Mouse (Mus musculus) forebrain, embryonic 11.5 days (tissue): ENCODE measurements around the gene Nphs2. TPM values are rescaled to one million over a fixed set of nuclear protein-coding genes. Genes with fewer than 3 reads are reported as not detected.
"Not testable (repeated sequence)": the region's sequence is repeated elsewhere in the genome, so short reads cannot be mapped to it uniquely, and the experiment has no call there.

Experiments
- ATAC-seq: fragments of 200-750 bp; cut with Nextera tagmentation; replicated peaks from 2 replicates; pipeline ENCODE4 v1.8.0; 2017; ENCODE audit warnings: moderate TSS enrichment; ENCODE audit not compliant: low FRiP score
- DNase-seq: peaks from one replicate; pipeline ENCODE4 v3.0.0-alpha.2; 2017; ENCODE audit warnings: low spot score
- H3K27ac ChIP-seq: fragments of 300-500 bp; sonication (generic); 2 replicates; pipeline ENCODE4 v1.5.1; 2014; ENCODE audit warnings: low read depth, low read length
- H3K27me3 ChIP-seq: fragments of 300-500 bp; sonication (generic); 2 replicates; pipeline ENCODE4 v1.6.1; 2014; ENCODE audit warnings: mild to moderate bottlenecking, low read length, mixed read lengths; ENCODE audit not compliant: control insufficient read depth, insufficient read depth
- H3K36me3 ChIP-seq: fragments of 300-500 bp; sonication (generic); 2 replicates; pipeline ENCODE4 v1.6.1; 2014; ENCODE audit warnings: mild to moderate bottlenecking, low read length, moderate library complexity, mixed read lengths; ENCODE audit not compliant: control insufficient read depth, insufficient read depth
- H3K4me1 ChIP-seq: fragments of 300-500 bp; sonication (generic); replicated peaks from 2 replicates; pipeline ENCODE4 v1.6.1; 2014; ENCODE audit warnings: low read length, mixed read lengths; ENCODE audit not compliant: control insufficient read depth, insufficient read depth
- H3K4me2 ChIP-seq: fragments of 300-500 bp; sonication (generic); 2 replicates; pipeline ENCODE4 v1.6.1; 2014; ENCODE audit warnings: low read depth, mild to moderate bottlenecking, low read length, moderate library complexity, mixed read lengths; ENCODE audit not compliant: severe bottlenecking
- H3K4me3 ChIP-seq: fragments of 300-500 bp; sonication (generic); 2 replicates; pipeline ENCODE4 v1.5.1; 2014; ENCODE audit warnings: low read depth, low read length
- H3K9ac ChIP-seq: fragments of 300-500 bp; sonication (generic); 2 replicates; pipeline ENCODE4 v1.6.1; 2014; ENCODE audit warnings: low read length
- H3K9me3 ChIP-seq: fragments of 300-500 bp; sonication (generic); 2 replicates; pipeline ENCODE4 v1.6.1; 2016; ENCODE audit warnings: low read length, mixed read lengths; ENCODE audit not compliant: control insufficient read depth
- WGBS: fragments of 180-500 bp; shearing (Covaris S2); extraction: QIAGEN DNeasy Blood & Tissue Kit; methylation state at CpG from one replicate; pipeline ENCODE4 v1.1.7; 2014; 5-methylcytosine and 5-hydroxymethylcytosine counted together
- polyA plus RNA-seq: library from polyadenylated mRNA; unstranded; fragments of >200 nt; fragmentation: Nextera tagmentation; extraction: Ambion mirVana; gene quantifications from 2 replicates; pipeline ENCODE4 v1.2.1, GENCODE M21; 2014

The Nphs2 gene
- polyA plus RNA-seq, result 0.21 and 0.41 TPM in 2 replicates

GRCm38 (mm10) chr1:156310630-156311029 lies at the start of gene Nphs2:
TSS of gene Nphs2 (plus strand) at chr1:156310727.
- peak; percentile 57 for DNase-seq
- H3K27ac ChIP-seq, result no peak within 1 kb of the TSS
- no peaks in the 10 kb centered on the region for H3K36me3 ChIP-seq
- peak within 1 kb of the TSS; percentile 24; the same call in 1 of the 2 replicates for H3K4me3 ChIP-seq
- peaks cover 20% of the 10 kb centered on the region for H3K27me3 ChIP-seq
- no peaks in the 10 kb centered on the region for H3K9me3 ChIP-seq
- peak within 1 kb of the TSS; percentile 50 for H3K4me2 ChIP-seq
- no peaks in the 10 kb centered on the region for H3K4me1 ChIP-seq
- no peak within 1 kb of the TSS for H3K9ac ChIP-seq
- WGBS, result 4% methylated on average over 29 of the region's 29 CpGs
- no peak for ATAC-seq

GRCm38 (mm10) chr1:156263352-156263751 lies 47.2 kb upstream of the Nphs2 start:
- H3K9ac ChIP-seq, result no peak overlapping the region
- no peaks in the 10 kb centered on the region for H3K9me3 ChIP-seq
- H3K36me3 ChIP-seq, result no peaks in the 10 kb centered on the region
- DNase-seq (peak; percentile 80), ATAC-seq (no peak)
- H3K27ac ChIP-seq, result no peak overlapping the region
- H3K27me3 ChIP-seq, result no peaks in the 10 kb centered on the region; the same call in 1 of the 2 replicates
- no peak overlapping the region for H3K4me3 ChIP-seq
- no peak overlapping the region for H3K4me2 ChIP-seq
- H3K4me1 ChIP-seq, result no peaks in the 10 kb centered on the region
- WGBS, result 47% methylated on average over 2 of the region's 2 CpGs

GRCm38 (mm10) chr1:156263946-156264345 lies 46.6 kb upstream of the Nphs2 start:
- Histone ChIP-seq H3K4me3 (no peak overlapping the region), H3K4me2 (no peak overlapping the region), H3K4me1 (no peaks in the 10 kb centered on the region), H3K36me3 (no peaks in the 10 kb centered on the region), H3K9me3 (no peaks in the 10 kb centered on the region), H3K27me3 (no peaks in the 10 kb centered on the region; the same call in 1 of the 2 replicates), H3K9ac (no peak overlapping the region), H3K27ac (no peak overlapping the region)
- WGBS, result 90% methylated on average over 8 of the region's 8 CpGs
- DNase-seq, result no peak
- ATAC-seq, result no peak

GRCm38 (mm10) chr1:156268546-156268945 lies 42.0 kb upstream of the Nphs2 start:
- DNase-seq, H3K9me3 ChIP-seq, H3K9ac ChIP-seq, H3K27me3 ChIP-seq, H3K4me2 ChIP-seq, H3K27ac ChIP-seq, H3K4me3 ChIP-seq, H3K4me1 ChIP-seq, ATAC-seq, H3K36me3 ChIP-seq: not testable (repeated sequence)
- WGBS, result 24% methylated on average over 3 of the region's 3 CpGs

- 86% methylated on average over 9 of the region's 9 CpGs for WGBS
Observed at GRCm38 (mm10) chr1:156270471-156270870, 40.1 kb upstream of the Nphs2 start.

GRCm38 (mm10) chr1:156271654-156272053 lies 38.9 kb upstream of the Nphs2 start:
- ATAC-seq, result no peak

More at GRCm38 (mm10) chr1:156270471-156270870, 40.1 kb upstream of the Nphs2 start:
- no peaks in the 10 kb centered on the region for H3K4me1 ChIP-seq
- H3K9me3 ChIP-seq, result no peaks in the 10 kb centered on the region
- no peak overlapping the region for H3K9ac ChIP-seq
- H3K27me3 ChIP-seq, result no peaks in the 10 kb centered on the region
- DNase-seq, result no peak
- no peaks in the 10 kb centered on the region for H3K36me3 ChIP-seq
- H3K4me2 ChIP-seq, result no peak overlapping the region
- H3K27ac ChIP-seq, result no peak overlapping the region
- H3K4me3 ChIP-seq, result no peak overlapping the region
- ATAC-seq, result no peak

GRCm38 (mm10) chr1:156273647-156274046 lies 36.9 kb upstream of the Nphs2 start:
- no peaks in the 10 kb centered on the region for H3K27me3 ChIP-seq

More at GRCm38 (mm10) chr1:156271654-156272053, 38.9 kb upstream of the Nphs2 start:
- no peak overlapping the region for H3K27ac ChIP-seq
- H3K4me1 ChIP-seq, result no peaks in the 10 kb centered on the region
- WGBS, result 39% methylated on average over 5 of the region's 5 CpGs
- no peaks in the 10 kb centered on the region for H3K36me3 ChIP-seq
- no peak overlapping the region for H3K9ac ChIP-seq
- DNase-seq, result no peak
- H3K9me3 ChIP-seq, result no peaks in the 10 kb centered on the region
- H3K4me3 ChIP-seq, result no peak overlapping the region
- H3K27me3 ChIP-seq, result no peaks in the 10 kb centered on the region
- no peak overlapping the region for H3K4me2 ChIP-seq

GRCm38 (mm10) chr1:156280131-156280530 lies 30.4 kb upstream of the Nphs2 start:
- no peaks in the 10 kb centered on the region for H3K27me3 ChIP-seq
- H3K4me1 ChIP-seq, result no peaks in the 10 kb centered on the region
- H3K9me3 ChIP-seq, result no peaks in the 10 kb centered on the region
- H3K4me2 ChIP-seq, result no peak overlapping the region
- no peak overlapping the region for H3K27ac ChIP-seq
- ATAC-seq, result no peak
- H3K4me3 ChIP-seq, result no peak overlapping the region
- DNase-seq, result no peak
- WGBS, result 81% methylated on average over 7 of the region's 7 CpGs
- H3K36me3 ChIP-seq, result no peaks in the 10 kb centered on the region
- H3K9ac ChIP-seq, result no peak overlapping the region

More at GRCm38 (mm10) chr1:156273647-156274046, 36.9 kb upstream of the Nphs2 start:
- Histone ChIP-seq H3K9ac (no peak overlapping the region), H3K4me3 (no peak overlapping the region), H3K27ac (no peak overlapping the region), H3K4me1 (no peaks in the 10 kb centered on the region), H3K36me3 (no peaks in the 10 kb centered on the region), H3K4me2 (no peak overlapping the region), H3K9me3 (no peaks in the 10 kb centered on the region)
- ATAC-seq (no peak), DNase-seq (no peak)
- 68% methylated on average over 7 of the region's 7 CpGs for WGBS

GRCm38 (mm10) chr1:156284207-156284606 lies 26.3 kb upstream of the Nphs2 start:
- H3K36me3 ChIP-seq, result no peaks in the 10 kb centered on the region
- no peak for DNase-seq
- WGBS, result 87% methylated on average over 10 of the region's 10 CpGs
- H3K4me2 ChIP-seq, result no peak overlapping the region
- no peaks in the 10 kb centered on the region for H3K27me3 ChIP-seq
- no peak for ATAC-seq
- H3K9ac ChIP-seq, result no peak overlapping the region
- no peaks in the 10 kb centered on the region for H3K9me3 ChIP-seq
- H3K27ac ChIP-seq, result no peak overlapping the region
- H3K4me1 ChIP-seq, result no peaks in the 10 kb centered on the region
- H3K4me3 ChIP-seq, result no peak overlapping the region
